Mouse (Mus musculus): ENCODE data around the gene Vps36. TPM values are rescaled to one million over a fixed set of nuclear protein-coding genes. Genes with fewer than 3 reads are reported as not detected.

The Vps36 gene
- total RNA-seq, 2 experiments from 2014 or later = 37.5 to 40.4 TPM

- DNase-seq = peak in 1 of 2 experiments; percentile 32
These were observed 16.4 kb downstream of the Vps36 start for GRCm38 (mm10) chr8:22209012-22209411.

GRCm38 (mm10) chr8:22214826-22215225 lies 22.2 kb downstream of the Vps36 start:
- peak; percentile 79 to 86 for DNase-seq

- no peak for DNase-seq
These were observed 33.8 kb downstream of the Vps36 start for GRCm38 (mm10) chr8:22226361-22226760.

GRCm38 (mm10) chr8:22227061-22227877 lies 34.7 kb downstream of the Vps36 start, which contains the start of gene Thsd1:
Gene Thsd1 (plus strand): TSS chr8:22227313.
- DNase-seq = peak; percentile 78 to 87

GRCm38 (mm10) chr8:22228621-22229020 lies 36.0 kb downstream of the Vps36 start:
- DNase-seq = peak; percentile 2 to 16

GRCm38 (mm10) chr8:22242986-22243385 lies 50.4 kb downstream of the Vps36 start:
- DNase-seq = no peak

GRCm38 (mm10) chr8:22245663-22246062 lies 53.1 kb downstream of the Vps36 start:
- no peak for DNase-seq

GRCm38 (mm10) chr8:22247956-22248355 lies 55.3 kb downstream of the Vps36 start:
- no peak for DNase-seq

GRCm38 (mm10) chr8:22249080-22249479 lies 56.5 kb downstream of the Vps36 start:
- no peak for DNase-seq

- DNase-seq = no peak
These were observed 66.4 kb downstream of the Vps36 start for GRCm38 (mm10) chr8:22258946-22259450.

- DNase-seq = no peak
These were observed 66.9 kb downstream of the Vps36 start for GRCm38 (mm10) chr8:22259531-22259930.

GRCm38 (mm10) chr8:22260091-22260722 lies 67.6 kb downstream of the Vps36 start:
- peak in 1 of 2 experiments; percentile 3 for DNase-seq

GRCm38 (mm10) chr8:22262267-22262666 lies 69.7 kb downstream of the Vps36 start:
- peak in 1 of 2 experiments; percentile 56 for DNase-seq

- no peak for DNase-seq
These were observed 71.7 kb downstream of the Vps36 start for GRCm38 (mm10) chr8:22264292-22264691.

GRCm38 (mm10) chr8:22264787-22265186 lies 72.2 kb downstream of the Vps36 start:
- DNase-seq = peak; percentile 11 to 44

GRCm38 (mm10) chr8:22265194-22265593 lies 72.6 kb downstream of the Vps36 start:
- no peak for DNase-seq

GRCm38 (mm10) chr8:22266809-22267208 lies 74.2 kb downstream of the Vps36 start:
- peak in 1 of 2 experiments; percentile 13 for DNase-seq

Other genes starting within 250 kb of the Vps36 start
- gene Defb13, start 246.0 kb upstream of the Vps36 start, total RNA-seq (2021) = not detected
- gene Fam90a1a, start 234.1 kb upstream of the Vps36 start, total RNA-seq (2021) = not detected
- gene Ccdc70, start 223.0 kb upstream of the Vps36 start, total RNA-seq (2021) = not detected
- gene Atp7b, start 132.5 kb upstream of the Vps36 start, total RNA-seq (2021) = 1 to 10 TPM in 1 of 2 experiments, under 1 TPM in 1; 0.76 to 1.4 TPM
- 10 to 100 TPM; 40.6 to 43.2 TPM for gene Alg11, start 132.1 kb upstream of the Vps36 start, total RNA-seq (2021)
- gene Nek5, start 67.8 kb upstream of the Vps36 start, total RNA-seq (2021) = 1 to 10 TPM; 5.9 to 7.4 TPM
- 1 to 10 TPM; 4.6 to 4.9 TPM for gene Nek3, start 26.4 kb upstream of the Vps36 start, total RNA-seq (2021)
- 1 to 10 TPM; 5.2 to 5.6 TPM for gene Ckap2, start 7.0 kb upstream of the Vps36 start, total RNA-seq (2021)
- gene Thsd1, start 34.5 kb downstream of the Vps36 start, total RNA-seq (2021) = 1 to 10 TPM; 2.8 to 3.2 TPM
- not detected for gene Tpte, start 90.6 kb downstream of the Vps36 start, total RNA-seq (2021)
- 10 to 100 TPM; 13.5 to 16.0 TPM for gene Slc25a15, start 205.8 kb downstream of the Vps36 start, total RNA-seq (2021)
- 10 to 100 TPM; 42.1 to 43.0 TPM for gene Mrps31, start 218.6 kb downstream of the Vps36 start, total RNA-seq (2021)

All from adrenal gland, postnatal 36 days (tissue).